Mouse (Mus musculus) c-Kit-positive CD71-positive TER-119-positive erythroid progenitor cells, embryonic 14.5 days (primary cell): Measurements from ENCODE around the gene Opn4.

Experiments used
- DNase-seq: peaks from one replicate; pipeline ENCODE4 v3.0.0-alpha.2; 2013; ENCODE audit warnings: low spot score

Opn4 gene

GRCm38 (mm10) chr14:34590743-34591675 is 8.9 kb downstream of the Opn4 start:
- DNase-seq, result peak; percentile 29

GRCm38 (mm10) chr14:34590017-34590570 is 9.8 kb downstream of the Opn4 start:
- DNase-seq, result no peak

GRCm38 (mm10) chr14:34589185-34589713 is 10.7 kb downstream of the Opn4 start:
- DNase-seq, result no peak

GRCm38 (mm10) chr14:34588498-34588897 is 11.4 kb downstream of the Opn4 start, which contains the start of gene Ldb3:
Ldb3 (minus strand) TSS chr14:34588682.
- DNase-seq, result no peak

- DNase-seq, result no peak
These were observed 11.9 kb downstream of the Opn4 start for GRCm38 (mm10) chr14:34588005-34588404.

GRCm38 (mm10) chr14:34586871-34587270 is 13.1 kb downstream of the Opn4 start:
- no peak for DNase-seq

- DNase-seq, result no peak
These were observed 14.4 kb downstream of the Opn4 start for GRCm38 (mm10) chr14:34585358-34586105.

- no peak for DNase-seq
These were observed 17.1 kb downstream of the Opn4 start for GRCm38 (mm10) chr14:34582740-34583427.

GRCm38 (mm10) chr14:34576858-34577257 is 23.1 kb downstream of the Opn4 start:
- DNase-seq, result no peak

- no peak for DNase-seq
These were observed 25.9 kb downstream of the Opn4 start for GRCm38 (mm10) chr14:34574068-34574467.

- DNase-seq, result no peak
These were observed 26.5 kb downstream of the Opn4 start for GRCm38 (mm10) chr14:34573348-34573913.

- DNase-seq, result no peak
These were observed 28.1 kb downstream of the Opn4 start for GRCm38 (mm10) chr14:34571610-34572387.

GRCm38 (mm10) chr14:34570903-34571302 is 29.0 kb downstream of the Opn4 start:
- no peak for DNase-seq

- peak; percentile 44 for DNase-seq
These were observed 29.6 kb downstream of the Opn4 start for GRCm38 (mm10) chr14:34570294-34570693.

GRCm38 (mm10) chr14:34569534-34570194 is 30.3 kb downstream of the Opn4 start:
- no peak for DNase-seq

GRCm38 (mm10) chr14:34568626-34569025 is 31.3 kb downstream of the Opn4 start:
- no peak for DNase-seq

- DNase-seq, result no peak
These were observed 32.2 kb downstream of the Opn4 start for GRCm38 (mm10) chr14:34567697-34568096.

GRCm38 (mm10) chr14:34566530-34566929 is 33.4 kb downstream of the Opn4 start:
- DNase-seq, result no peak

GRCm38 (mm10) chr14:34565711-34566110 is 34.2 kb downstream of the Opn4 start:
- no peak for DNase-seq

GRCm38 (mm10) chr14:34564646-34565045 is 35.3 kb downstream of the Opn4 start:
- DNase-seq, result no peak
